Mouse (Mus musculus) MEL (cell line): ENCODE results near the gene Bad. TPM values are rescaled to one million over a fixed set of nuclear protein-coding genes. Genes with fewer than 3 reads are reported as not detected.

Experiments used
- DNase-seq: peaks from one replicate; pipeline ENCODE4 v3.0.0; 2011; ENCODE audit warnings: low read depth, low spot score
- H3K27ac ChIP-seq: 2 replicates; pipeline ENCODE4 v1.5.1; 2012; ENCODE audit warnings: low read depth, mild to moderate bottlenecking, control low read depth, low read length, moderate library complexity; ENCODE audit not compliant: control insufficient read depth
- H3K27me3 ChIP-seq, 2 experiments: fragments of 150-350 bp in 1 of 2; sonication (generic) in 1 of 2; 2 replicates each; pipeline ENCODE4 v1.6.1; 2012; ENCODE audit warnings: low read length in 2 of 2, mild to moderate bottlenecking in 2 of 2, improper control_type of control experiment in 1 of 2, moderate library complexity in 1 of 2; ENCODE audit not compliant: insufficient read depth in 2 of 2, control insufficient read depth in 1 of 2
- H3K36me3 ChIP-seq, 2 experiments: 2 replicates each; pipeline ENCODE4 v1.6.1; 2012 to 2014; ENCODE audit warnings: low read length in 2 of 2, improper control_type of control experiment in 1 of 2, inconsistent platforms in 1 of 2, mild to moderate bottlenecking in 1 of 2; ENCODE audit not compliant: insufficient read depth in 2 of 2, control insufficient read depth in 1 of 2
- H3K4me1 ChIP-seq, 2 experiments: fragments of 150-350 bp in 1 of 2; sonication (generic) in 1 of 2; 2 replicates each; pipeline ENCODE4 v1.6.1; 2012; ENCODE audit warnings: low read length in 2 of 2, improper control_type of control experiment in 1 of 2, mild to moderate bottlenecking in 1 of 2; ENCODE audit not compliant: insufficient read depth in 2 of 2, control insufficient read depth in 1 of 2
- H3K4me3 ChIP-seq, 2 experiments: fragments of 150-350 bp in 1 of 2; sonication (generic) in 1 of 2; 2 replicates each; pipeline ENCODE4 v1.5.1; 2012; ENCODE audit warnings: low read depth in 2 of 2, low read length in 2 of 2, mild to moderate bottlenecking in 2 of 2, moderate library complexity in 2 of 2, control low read depth in 1 of 2, improper control_type of control experiment in 1 of 2; ENCODE audit not compliant: control insufficient read depth in 1 of 2, insufficient read depth in 1 of 2
- H3K79me2 ChIP-seq: 2 replicates; pipeline ENCODE4 v1.6.1; 2012; ENCODE audit warnings: mild to moderate bottlenecking, low read length, moderate library complexity; ENCODE audit not compliant: control insufficient read depth, poor library complexity, insufficient read depth
- H3K9ac ChIP-seq: 2 replicates; pipeline ENCODE4 v1.6.1; 2012; ENCODE audit warnings: low read depth, mild to moderate bottlenecking, control low read depth, low read length, moderate library complexity; ENCODE audit not compliant: control insufficient read depth, poor library complexity, severe bottlenecking
- H3K9me3 ChIP-seq: fragments of 150-350 bp; sonication (generic); replicated peaks from 2 replicates; pipeline ENCODE4 v1.6.1; 2012; ENCODE audit warnings: mild to moderate bottlenecking, low read length, improper control_type of control experiment, moderate library complexity; ENCODE audit not compliant: insufficient read depth
- CHD1 ChIP-seq: IDR thresholded peaks from 2 replicates; pipeline ENCODE4 v1.6.1; 2012; ENCODE audit warnings: low read depth, mild to moderate bottlenecking, inconsistent platforms, low read length, improper control_type of control experiment
- CTCF ChIP-seq, 3 experiments: IDR thresholded peaks in 2 of 3; conservative IDR thresholded peaks in 1 of 3; 2 replicates each; pipeline ENCODE4 v1.5.1; 2011 to 2012; ENCODE audit warnings: low read length in 3 of 3, low read depth in 2 of 3, mild to moderate bottlenecking in 2 of 3, improper control_type of control experiment in 1 of 3, inconsistent platforms in 1 of 3, mixed read lengths in 1 of 3, moderate library complexity in 1 of 3; ENCODE audit not compliant: control insufficient read depth in 1 of 3, insufficient read depth in 1 of 3, poor library complexity in 1 of 3, severe bottlenecking in 1 of 3
- GABPA ChIP-seq: IDR thresholded peaks from 2 replicates; pipeline ENCODE4 v1.6.1; 2012; ENCODE audit warnings: low read depth, mild to moderate bottlenecking, inconsistent platforms, low read length, improper control_type of control experiment, moderate library complexity
- KAT2A ChIP-seq: conservative IDR thresholded peaks from 2 replicates; pipeline ENCODE4 v1.6.1; 2012; ENCODE audit warnings: low read depth, low read length, improper control_type of control experiment, inconsistent platforms
- MAX ChIP-seq: IDR thresholded peaks from 2 replicates; pipeline ENCODE4 v1.6.1; 2011; ENCODE audit warnings: low read length, improper control_type of control experiment
- MEF2A ChIP-seq: IDR thresholded peaks from 2 replicates; pipeline ENCODE4 v1.6.1; 2014; ENCODE audit warnings: low read depth, mild to moderate bottlenecking, inconsistent platforms, low read length, improper control_type of control experiment; ENCODE audit not compliant: poor library complexity, insufficient replicate concordance, severe bottlenecking; ENCODE audit errors: extremely low read depth
- MYB ChIP-seq: IDR thresholded peaks from 2 replicates; pipeline ENCODE4 v1.6.1; 2011; ENCODE audit warnings: mild to moderate bottlenecking, low read depth, low read length, improper control_type of control experiment
- MYC ChIP-seq: IDR thresholded peaks from 2 replicates; pipeline ENCODE4 v1.6.1; 2011; ENCODE audit warnings: low read depth, mild to moderate bottlenecking, low read length, improper control_type of control experiment, moderate library complexity
- NRF1 ChIP-seq: IDR thresholded peaks from 2 replicates; pipeline ENCODE4 v1.6.1; 2014; ENCODE audit warnings: low read depth, mild to moderate bottlenecking, inconsistent platforms, low read length, improper control_type of control experiment, moderate library complexity; ENCODE audit not compliant: poor library complexity, insufficient read depth, severe bottlenecking
- POLR2A ChIP-seq, 2 experiments: IDR thresholded peaks; 2 replicates each; pipeline ENCODE4 v1.6.1; 2011 to 2012; ENCODE audit warnings: low read length in 2 of 2, mild to moderate bottlenecking in 2 of 2, control low read depth in 1 of 2, improper control_type of control experiment in 1 of 2, low read depth in 1 of 2, moderate library complexity in 1 of 2; ENCODE audit not compliant: control insufficient read depth in 1 of 2, insufficient read depth in 1 of 2, poor library complexity in 1 of 2
- RAD21 ChIP-seq: IDR thresholded peaks from 2 replicates; pipeline ENCODE4 v1.6.1; 2011; ENCODE audit warnings: mild to moderate bottlenecking, low read depth, low read length, improper control_type of control experiment
- SIN3A ChIP-seq: IDR thresholded peaks from 2 replicates; pipeline ENCODE4 v1.6.1; 2012; ENCODE audit warnings: low read length, improper control_type of control experiment, inconsistent platforms
- SMC3 ChIP-seq: IDR thresholded peaks from 2 replicates; pipeline ENCODE4 v1.6.1; 2011; ENCODE audit warnings: low read depth, low read length, improper control_type of control experiment
- TCF12 ChIP-seq: IDR thresholded peaks from 2 replicates; pipeline ENCODE4 v1.6.1; 2014; ENCODE audit warnings: low read depth, mild to moderate bottlenecking, inconsistent platforms, low read length, improper control_type of control experiment, moderate library complexity
- UBTF ChIP-seq: IDR thresholded peaks from 2 replicates; pipeline ENCODE4 v1.6.1; 2012; ENCODE audit warnings: low read depth, mild to moderate bottlenecking, inconsistent platforms, low read length, improper control_type of control experiment, moderate library complexity, borderline replicate concordance; ENCODE audit not compliant: insufficient read depth
- USF1 ChIP-seq: IDR thresholded peaks from 2 replicates; pipeline ENCODE4 v1.6.1; 2014; ENCODE audit warnings: low read depth, mild to moderate bottlenecking, inconsistent platforms, low read length, improper control_type of control experiment, moderate library complexity
- ZC3H11A ChIP-seq: IDR thresholded peaks from 2 replicates; pipeline ENCODE4 v1.6.1; 2012; ENCODE audit warnings: low read depth, mild to moderate bottlenecking, inconsistent platforms, low read length, improper control_type of control experiment
- ZKSCAN1 ChIP-seq: IDR thresholded peaks from 2 replicates; pipeline ENCODE4 v1.6.1; 2012; ENCODE audit warnings: low read depth, mild to moderate bottlenecking, inconsistent platforms, low read length, improper control_type of control experiment, moderate library complexity
- ZMIZ1 ChIP-seq: IDR thresholded peaks from 2 replicates; pipeline ENCODE4 v1.6.1; 2012; ENCODE audit warnings: low read depth, mild to moderate bottlenecking, inconsistent platforms, low read length, improper control_type of control experiment, moderate library complexity
- polyA plus RNA-seq, 2 experiments: library from polyadenylated mRNA; stranded (reverse) in 1 of 2; unstranded in 1 of 2; fragments of >175 nt in 1 of 2; fragments of >200 nt in 1 of 2; gene quantifications; 2 replicates each; pipeline versions ENCODE4 v1.2.1 to v1.2.4; 2012; ENCODE audit warnings: low replicate concordance in 2 of 2, low read depth in 1 of 2; ENCODE audit not compliant: insufficient read length in 2 of 2, insufficient read depth in 1 of 2, missing spikeins in 1 of 2
- total RNA-seq: library from RNA; depleted of rRNA; stranded (reverse); fragments of 300-350 nt; gene quantifications from 2 replicates; pipeline ENCODE4 v1.2.3, GENCODE M21; 2012

Gene Bad
- total and polyA plus RNA-seq, 3 experiments, result 51.7 to 69.7 TPM; not detected in 1

GRCm38 (mm10) chr19:6926559-6927255 lies 15.0 kb upstream of the Bad start:
- H3K27ac ChIP-seq, result no peak overlapping the region
- H3K27me3 ChIP-seq, result no peaks in the 10 kb centered on the region
- no peaks in the 10 kb centered on the region; the same call in 1 of the 2 replicates for H3K79me2 ChIP-seq
- peaks cover 0 to 3% of the 10 kb centered on the region in 2 experiments; a peak in 1 of 4 replicates for H3K36me3 ChIP-seq
- no peak overlapping the region for H3K4me3 ChIP-seq
- no peak for DNase-seq
- no peaks in the 10 kb centered on the region for H3K9me3 ChIP-seq
- H3K4me1 ChIP-seq, result peaks cover 0 to 10% of the 10 kb centered on the region in 2 experiments; a peak in 1 of 4 replicates
- H3K9ac ChIP-seq, result no peak overlapping the region
- TF ChIP-seq UBTF (no peak), MYB (no peak), ZKSCAN1 (no peak), NRF1 (no peak), USF1 (no peak), MYC (no peak), GABPA (no peak), RAD21 (no peak), CTCF (IDR thresholded peaks at IDR 0.05 in 2 of 3, conservative IDR thresholded peaks at IDR 0.05 in 1 of 3; ENCODE audit: control insufficient read depth in 1 of 3, insufficient read depth in 1 of 3, low read depth in 2 of 3, low read length in 3 of 3, poor library complexity in 1 of 3, severe bottlenecking in 1 of 3) (no peak), SIN3A (no peak), MEF2A (no peak), ZC3H11A (no peak)

GRCm38 (mm10) chr19:6928080-6928479 lies 13.6 kb upstream of the Bad start:
- H3K27me3 ChIP-seq, result no peaks in the 10 kb centered on the region
- DNase-seq, result no peak

More at GRCm38 (mm10) chr19:6928080-6928479, 13.6 kb upstream of the Bad start:
- H3K9me3 ChIP-seq, result no peaks in the 10 kb centered on the region
- 0 out of 4 replicates have a peak, but pooled peaks cover 0 to 3% of the 10 kb centered on the region in 2 experiments for H3K4me1 ChIP-seq
- H3K27ac ChIP-seq, result no peak overlapping the region
- H3K4me3 ChIP-seq, result no peak overlapping the region
- TF ChIP-seq TCF12, result no peak
- TF ChIP-seq POLR2A (IDR thresholded peaks at IDR 0.05; ENCODE audit: control insufficient read depth in 1 of 2, insufficient read depth in 1 of 2, low read depth in 1 of 2, low read length in 2 of 2, poor library complexity in 1 of 2), result no peak
- TF ChIP-seq SIN3A, result no peak
- TF ChIP-seq CHD1, result no peak
- no peak for TF ChIP-seq GABPA
- TF ChIP-seq KAT2A, result no peak
- no peak for TF ChIP-seq MAX
- TF ChIP-seq CTCF (IDR thresholded peaks at IDR 0.05 in 2 of 3, conservative IDR thresholded peaks at IDR 0.05 in 1 of 3; ENCODE audit: control insufficient read depth in 1 of 3, insufficient read depth in 1 of 3, low read depth in 2 of 3, low read length in 3 of 3, poor library complexity in 1 of 3, severe bottlenecking in 1 of 3), result no peak
- no peak for TF ChIP-seq SMC3
- no peak for TF ChIP-seq MYB
- TF ChIP-seq ZMIZ1, result no peak
- TF ChIP-seq RAD21, result no peak
- TF ChIP-seq MYC, result no peak
- TF ChIP-seq, all 39 proteins: peak for 0
- H3K36me3 ChIP-seq, result no peaks in the 10 kb centered on the region
- no peaks in the 10 kb centered on the region for H3K79me2 ChIP-seq
- H3K9ac ChIP-seq, result no peak overlapping the region
